In the genomic region with DNA sequence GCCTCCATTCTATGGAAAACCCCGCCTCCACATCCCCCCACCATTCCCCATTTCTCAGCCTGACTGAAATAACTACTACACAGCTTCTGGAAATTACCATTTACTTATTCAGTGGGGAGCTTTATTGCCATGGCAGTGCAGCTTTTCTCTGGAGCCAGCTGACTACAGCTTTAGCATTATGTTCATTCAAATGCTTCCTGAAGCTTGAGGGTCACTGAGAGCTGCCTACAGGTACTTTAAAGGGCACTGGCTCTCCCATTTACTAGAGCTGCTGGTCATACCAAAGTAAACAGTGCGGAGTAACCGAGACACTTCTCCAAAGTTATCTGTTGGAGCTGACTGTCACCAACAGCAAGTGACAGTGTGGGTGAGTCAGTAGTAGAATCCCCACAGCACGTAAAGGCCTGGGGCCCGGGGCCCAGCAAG, we compare ENCODE assay signal across 9 mouse cellular contexts.
DNase-seq lines count a peak whose midpoint lies in the region; ATAC-seq and TF ChIP-seq lines count a peak whose summit lies in the region.
"Had no signal": no experiment of that assay in that cellular context is flagged by ENCODE, and none has a peak within 500 bp of the region (broad histone marks: within the 10 kb centered on the region; RNA-seq: fewer than 3 reads in every experiment).

No protein-coding gene starts in this region.

- H3K9me3 ChIP-seq in forebrain, embryonic 14.5 days (replicated peaks; ENCODE audit: control insufficient read depth, low read length) = no peaks in the 10 kb centered on the region
- H3K9me3 ChIP-seq in hindbrain, embryonic 16.5 days (ENCODE audit: control insufficient read depth, low read length) = no peaks in the 10 kb centered on the region
- no peaks in the 10 kb centered on the region for H3K9me3 ChIP-seq in neural tube, embryonic 13.5 days
- H3K9me3 ChIP-seq: liver, embryonic 13.5 days had no signal

- 26% methylated on average over 5 of the region's 5 CpGs for WGBS in forebrain, embryonic 14.5 days
- whole genome bisulfite sequencing in hindbrain, embryonic 16.5 days = 34% methylated on average over 5 of the region's 5 CpGs
- WGBS in neural tube, embryonic 13.5 days = 37% methylated on average over 5 of the region's 5 CpGs

- peak overlapping the region; percentile 64; the same call in 1 of the 2 replicates for H3K27ac ChIP-seq in layer of hippocampus, adult 2 months
- peak overlapping the region; percentile 75 for H3K27ac ChIP-seq in forebrain, embryonic 14.5 days (ENCODE audit: low read depth, low read length)
- peak overlapping the region; percentile 21 for H3K27ac ChIP-seq in hindbrain, embryonic 16.5 days (ENCODE audit: low read depth, low read length)
- peak overlapping the region; percentile 73 for H3K27ac ChIP-seq in neural tube, embryonic 13.5 days (replicated peaks)
- H3K27ac ChIP-seq: liver, embryonic 13.5 days had no signal

- H3K4me3 ChIP-seq in layer of hippocampus, adult 2 months = no peak overlapping the region
- H3K4me3 ChIP-seq in forebrain, embryonic 14.5 days (ENCODE audit: low read depth, low read length) = no peak overlapping the region
- no peak overlapping the region for H3K4me3 ChIP-seq in hindbrain, embryonic 16.5 days (ENCODE audit: low read length)
- no peak overlapping the region for H3K4me3 ChIP-seq in neural tube, embryonic 13.5 days
- H3K4me3 ChIP-seq: liver, embryonic 13.5 days had no signal

- H3K4me2 ChIP-seq in forebrain, embryonic 14.5 days (ENCODE audit: low read length) = no peak overlapping the region
- H3K4me2 ChIP-seq in hindbrain, embryonic 16.5 days (ENCODE audit: low read length) = no peak overlapping the region
- H3K4me2 ChIP-seq in neural tube, embryonic 13.5 days = no peak overlapping the region
- H3K4me2 ChIP-seq: liver, embryonic 13.5 days had no signal

- H3K36me3 ChIP-seq in forebrain, embryonic 14.5 days (ENCODE audit: control insufficient read depth, insufficient read depth, low read length) = no peaks in the 10 kb centered on the region
- H3K36me3 ChIP-seq in hindbrain, embryonic 16.5 days (ENCODE audit: control insufficient read depth, insufficient read depth, low read length) = no peaks in the 10 kb centered on the region
- H3K36me3 ChIP-seq in neural tube, embryonic 13.5 days = no peaks in the 10 kb centered on the region
- H3K36me3 ChIP-seq: liver, embryonic 13.5 days had no signal

- peak; percentile 76 for ATAC-seq in forebrain, embryonic 14.5 days
- ATAC-seq in hindbrain, embryonic 16.5 days = peak; percentile 49; the same call in 1 of the 2 replicates
- ATAC-seq in neural tube, embryonic 13.5 days (ENCODE audit: low read depth) = peak; percentile 27; the same call in 1 of the 2 replicates

- no peak overlapping the region; the same call in 1 of the 2 replicates for H3K9ac ChIP-seq in forebrain, embryonic 14.5 days (ENCODE audit: low read length)
- no peak overlapping the region for H3K9ac ChIP-seq in hindbrain, embryonic 16.5 days (ENCODE audit: low read depth, low read length)
- H3K9ac ChIP-seq in neural tube, embryonic 13.5 days = no peak overlapping the region
- H3K9ac ChIP-seq: liver, embryonic 13.5 days had no signal

- TF ChIP-seq CTCF in layer of hippocampus, adult 2 months (conservative IDR thresholded peaks at IDR 0.05) = no peak

- H3K27me3 ChIP-seq in forebrain, embryonic 14.5 days (replicated peaks; ENCODE audit: control insufficient read depth, insufficient read depth, low read length) = no peaks in the 10 kb centered on the region
- no peaks in the 10 kb centered on the region for H3K27me3 ChIP-seq in hindbrain, embryonic 16.5 days (replicated peaks; ENCODE audit: control insufficient read depth, insufficient read depth, low read length)
- no peaks in the 10 kb centered on the region for H3K27me3 ChIP-seq in neural tube, embryonic 13.5 days
- H3K27me3 ChIP-seq: liver, embryonic 13.5 days had no signal

- peaks cover 32% of the 10 kb centered on the region for H3K4me1 ChIP-seq in forebrain, embryonic 14.5 days (ENCODE audit: control insufficient read depth, insufficient read depth, low read length)
- H3K4me1 ChIP-seq in hindbrain, embryonic 16.5 days (ENCODE audit: control insufficient read depth, insufficient read depth, low read depth, low read length) = peaks cover 29% of the 10 kb centered on the region
- H3K4me1 ChIP-seq in neural tube, embryonic 13.5 days (replicated peaks) = peaks cover 66% of the 10 kb centered on the region

- DNase-seq in layer of hippocampus, adult 2 months (ENCODE audit: low spot score in 2 of 2) = no peak
- DNase-seq in layer of hippocampus, adult 8-10 months (ENCODE audit: low spot score in 2 of 2) = no peak
- peak; percentile 72 for DNase-seq in forebrain, embryonic 14.5 days (ENCODE audit: low spot score)
- no peak for DNase-seq in liver
- DNase-seq in thymus, postnatal 10 days (ENCODE audit: low spot score in 2 of 2) = no peak
- DNase-seq: gastrocnemius, postnatal 10 days; liver, embryonic 13.5 days had no signal

Comparison
In these comparisons a context has a peak if more than half of its experiments do, and no peak if none do; other contexts are left out.
1. H3K27ac ChIP-seq: peak in every context shown above with its lines; median percentile 75 in forebrain, embryonic 14.5 days; 73 in neural tube, embryonic 13.5 days; 64 in layer of hippocampus, adult 2 months; 21 in hindbrain, embryonic 16.5 days.